Mouse (Mus musculus) heart, embryonic 14.5 days (tissue): ENCODE measurements around the gene Ndst2. TPM values are rescaled to one million over a fixed set of nuclear protein-coding genes. Genes with fewer than 3 reads are reported as not detected.
"Not testable (repeated sequence)": the region's sequence is repeated elsewhere in the genome, so short reads cannot be mapped to it uniquely, and the experiment has no call there.

Source experiments
- ATAC-seq: fragments of 200-750 bp; cut with Nextera tagmentation; 2 replicates; pipeline ENCODE4 v1.8.0; 2017; ENCODE audit warnings: low read depth, moderate TSS enrichment; ENCODE audit not compliant: insufficient number of reproducible peaks, insufficient read depth, low FRiP score
- H3K27ac ChIP-seq, 2 experiments: fragments of 200-500 bp in 1 of 2; fragments of 300-500 bp in 1 of 2; sonication (generic) in 1 of 2; replicated peaks in 1 of 2; 2 replicates each; pipeline ENCODE4 v1.5.1; 2012 to 2014; ENCODE audit warnings: low read depth in 2 of 2, low read length in 2 of 2, control low read depth in 1 of 2, mild to moderate bottlenecking in 1 of 2, mixed read lengths in 1 of 2; ENCODE audit not compliant: control insufficient read depth in 1 of 2, insufficient read depth in 1 of 2
- H3K27me3 ChIP-seq: fragments of 300-500 bp; sonication (generic); 2 replicates; pipeline ENCODE4 v1.6.1; 2014; ENCODE audit warnings: mild to moderate bottlenecking, low read length, control low read depth; ENCODE audit not compliant: control insufficient read depth, insufficient read depth
- H3K36me3 ChIP-seq: fragments of 300-500 bp; sonication (generic); 2 replicates; pipeline ENCODE4 v1.6.1; 2014; ENCODE audit warnings: mild to moderate bottlenecking, control low read depth, low read length, mixed read lengths; ENCODE audit not compliant: control insufficient read depth, insufficient read depth
- H3K4me1 ChIP-seq, 2 experiments: fragments of 200-500 bp in 1 of 2; fragments of 300-500 bp in 1 of 2; sonication (generic) in 1 of 2; 2 replicates each; pipeline ENCODE4 v1.6.1; 2012 to 2014; ENCODE audit warnings: low read length in 2 of 2, control low read depth in 1 of 2, mixed read lengths in 1 of 2; ENCODE audit not compliant: control insufficient read depth in 2 of 2, insufficient read depth in 2 of 2
- H3K4me2 ChIP-seq: fragments of 300-500 bp; sonication (generic); 2 replicates; pipeline ENCODE4 v1.6.1; 2014; ENCODE audit warnings: mild to moderate bottlenecking, low read length
- H3K4me3 ChIP-seq, 2 experiments: fragments of 200-500 bp in 1 of 2; fragments of 300-500 bp in 1 of 2; sonication (generic) in 1 of 2; 2 replicates each; pipeline ENCODE4 v1.5.1; 2012 to 2014; ENCODE audit warnings: low read length in 2 of 2, mild to moderate bottlenecking in 2 of 2, control low read depth in 1 of 2, low read depth in 1 of 2, moderate library complexity in 1 of 2; ENCODE audit not compliant: control insufficient read depth in 1 of 2, insufficient read depth in 1 of 2
- H3K9ac ChIP-seq: fragments of 300-500 bp; sonication (generic); 2 replicates; pipeline ENCODE4 v1.6.1; 2014; ENCODE audit warnings: mild to moderate bottlenecking, low read length
- H3K9me3 ChIP-seq: fragments of 300-500 bp; sonication (generic); 2 replicates; pipeline ENCODE4 v1.6.1; 2016; ENCODE audit warnings: low read length, control low read depth; ENCODE audit not compliant: control insufficient read depth
- WGBS: fragments of 180-500 bp; shearing (Covaris S2); extraction: QIAGEN DNeasy Blood & Tissue Kit; methylation state at CpG from one replicate; pipeline ENCODE4 v1.1.7; 2014; 5-methylcytosine and 5-hydroxymethylcytosine counted together
- polyA plus RNA-seq: library from polyadenylated mRNA; unstranded; fragments of >200 nt; fragmentation: Nextera tagmentation; extraction: Ambion mirVana; gene quantifications from 2 replicates; pipeline ENCODE4 v1.2.1, GENCODE M21; 2014

The Ndst2 gene
- polyA plus RNA-seq, 1 experiment from 2014 or later: 20.9 TPM

- Histone ChIP-seq H3K27me3 (no peaks in the 10 kb centered on the region), H3K9ac (peak within 1 kb of the TSS; percentile 97), H3K4me1 (peaks cover 3 to 23% of the 10 kb centered on the region in 2 experiments; a peak in 3 of 4 replicates), H3K4me3 (peak within 1 kb of the TSS; percentile 89 to 97), H3K9me3 (no peaks in the 10 kb centered on the region), H3K36me3 (peaks cover 39% of the 10 kb centered on the region), H3K27ac (peak within 1 kb of the TSS; percentile 73 to 90), H3K4me2 (peak within 1 kb of the TSS; percentile 88)
- under 1% methylated on average over 79 of the region's 80 CpGs for WGBS
- ATAC-seq: peak; percentile 87
Observed at GRCm38 (mm10) chr14:20707201-20708190, 26.9 kb downstream of the Ndst2 start, which contains the start of gene Zswim8. Gene Zswim8 (plus strand): TSS chr14:20707552.

GRCm38 (mm10) chr14:20703461-20703860 lies 30.9 kb downstream of the Ndst2 start:
- H3K4me2 ChIP-seq: peak overlapping the region; percentile 71
- H3K27me3 ChIP-seq, ATAC-seq, H3K9me3 ChIP-seq: not testable (repeated sequence)
- H3K9ac ChIP-seq: peak overlapping the region; percentile 92
- peak overlapping the region; percentile 73 to 95 for H3K4me3 ChIP-seq
- peaks cover 0 to 33% of the 10 kb centered on the region in 2 experiments; a peak in 3 of 4 replicates for H3K4me1 ChIP-seq
- peak overlapping the region; percentile 86 to 89 for H3K27ac ChIP-seq
- WGBS: 11% methylated on average over 8 of the region's 8 CpGs
- peaks cover 44% of the 10 kb centered on the region for H3K36me3 ChIP-seq

GRCm38 (mm10) chr14:20702741-20703381 lies 31.5 kb downstream of the Ndst2 start, which contains the start of gene Chchd1:
Gene Chchd1 (plus strand): TSS chr14:20703006.
- WGBS: under 1% methylated on average over 61 of the region's 61 CpGs
- Histone ChIP-seq H3K4me3 (peak within 1 kb of the TSS; percentile 73 to 95), H3K27me3 (no peaks in the 10 kb centered on the region), H3K36me3 (peaks cover 50% of the 10 kb centered on the region), H3K9me3 (no peaks in the 10 kb centered on the region), H3K27ac (peak within 1 kb of the TSS; percentile 86 to 89), H3K4me2 (peak within 1 kb of the TSS; percentile 71), H3K4me1 (peaks cover 0 to 36% of the 10 kb centered on the region in 2 experiments; a peak in 3 of 4 replicates), H3K9ac (peak within 1 kb of the TSS; percentile 92)
- peak; percentile 70 for ATAC-seq

- Histone ChIP-seq H3K4me1 (peaks cover 0 to 42% of the 10 kb centered on the region in 2 experiments; a peak in 3 of 4 replicates), H3K36me3 (peaks cover 53% of the 10 kb centered on the region), H3K9ac (peak overlapping the region; percentile 92), H3K4me3 (peak overlapping the region; percentile 73 to 95), H3K27me3 (no peaks in the 10 kb centered on the region), H3K4me2 (peak overlapping the region; percentile 71), H3K9me3 (no peaks in the 10 kb centered on the region), H3K27ac (peak overlapping the region; percentile 86 to 89)
- ATAC-seq: no peak
- 5% methylated on average over 15 of the region's 15 CpGs for WGBS
Observed at GRCm38 (mm10) chr14:20702096-20702740, 32.1 kb downstream of the Ndst2 start.

- WGBS: 71% methylated on average over 8 of the region's 8 CpGs
- peak overlapping the region; percentile 21 to 73; a peak in 3 of 4 replicates for H3K4me3 ChIP-seq
- peak overlapping the region; percentile 63 to 86 for H3K27ac ChIP-seq
- no peaks in the 10 kb centered on the region for H3K27me3 ChIP-seq
- ATAC-seq: no peak
- H3K9ac ChIP-seq: peak overlapping the region; percentile 92
- H3K4me2 ChIP-seq: peak overlapping the region; percentile 71
- H3K4me1 ChIP-seq: peaks cover 3 to 48% of the 10 kb centered on the region in 2 experiments
- H3K36me3 ChIP-seq: peaks cover 53% of the 10 kb centered on the region
- H3K9me3 ChIP-seq: no peaks in the 10 kb centered on the region
Observed at GRCm38 (mm10) chr14:20701554-20701953, 32.8 kb downstream of the Ndst2 start.

GRCm38 (mm10) chr14:20700362-20700761 lies 34.0 kb downstream of the Ndst2 start:
- Histone ChIP-seq H3K4me3 (no peak overlapping the region), H3K4me1 (peaks cover 11 to 57% of the 10 kb centered on the region in 2 experiments)

GRCm38 (mm10) chr14:20698515-20698914 lies 35.8 kb downstream of the Ndst2 start:
- Histone ChIP-seq H3K4me2 (no peak overlapping the region), H3K9ac (no peak overlapping the region), H3K27me3 (no peaks in the 10 kb centered on the region)

More at GRCm38 (mm10) chr14:20700362-20700761, 34.0 kb downstream of the Ndst2 start:
- WGBS: 81% methylated on average over 3 of the region's 3 CpGs
- Histone ChIP-seq H3K27me3 (no peaks in the 10 kb centered on the region), H3K36me3 (peaks cover 51% of the 10 kb centered on the region), H3K9ac (peak overlapping the region; percentile 31; the same call in 1 of the 2 replicates), H3K4me2 (no peak overlapping the region), H3K27ac (no peak overlapping the region), H3K9me3 (no peaks in the 10 kb centered on the region)
- ATAC-seq: no peak

More at GRCm38 (mm10) chr14:20698515-20698914, 35.8 kb downstream of the Ndst2 start:
- H3K9me3 ChIP-seq: no peaks in the 10 kb centered on the region
- peaks cover 14 to 60% of the 10 kb centered on the region in 2 experiments for H3K4me1 ChIP-seq
- H3K4me3 ChIP-seq: no peak overlapping the region
- peaks cover 45% of the 10 kb centered on the region for H3K36me3 ChIP-seq
- WGBS: 64% methylated on average over 2 of the region's 2 CpGs
- no peak for ATAC-seq
- no peak overlapping the region for H3K27ac ChIP-seq
